Mouse (Mus musculus): ENCODE results near the gene Crtc3.

The Crtc3 gene

GRCm38 (mm10) chr7:80555146-80555545 is 133.5 kb downstream of the Crtc3 start:
- no peak for DNase-seq (ENCODE audit: low spot score in 2 of 2)

GRCm38 (mm10) chr7:80554180-80555021 is 134.3 kb downstream of the Crtc3 start:
- peak; percentile 30 to 44 for DNase-seq (ENCODE audit: low spot score in 2 of 2)

GRCm38 (mm10) chr7:80548513-80549260 is 140.0 kb downstream of the Crtc3 start:
- no peak for DNase-seq (ENCODE audit: low spot score in 2 of 2)

GRCm38 (mm10) chr7:80542139-80542831 is 146.4 kb downstream of the Crtc3 start:
- no peak for DNase-seq (ENCODE audit: low spot score in 2 of 2)

- no peak for DNase-seq (ENCODE audit: low spot score in 2 of 2)
Observed at GRCm38 (mm10) chr7:80539581-80539980, 149.1 kb downstream of the Crtc3 start.

Measured in frontal cortex, postnatal 14 days (tissue).